Mouse (Mus musculus) thymus, postnatal 4 days (tissue): ENCODE results near the gene Wdr63.

Experiments
- DNase-seq: peaks from one replicate; pipeline ENCODE4 v3.0.0; 2021

Wdr63 gene

GRCm38 (mm10) chr3:146051277-146052007 lies 56.5 kb downstream of the Wdr63 start:
- DNase-seq, result peak; percentile 14

- DNase-seq, result no peak
Observed at GRCm38 (mm10) chr3:146049951-146050350, 58.0 kb downstream of the Wdr63 start.

- no peak for DNase-seq
Observed at GRCm38 (mm10) chr3:146047704-146048207, 60.2 kb downstream of the Wdr63 start.

DNA sequence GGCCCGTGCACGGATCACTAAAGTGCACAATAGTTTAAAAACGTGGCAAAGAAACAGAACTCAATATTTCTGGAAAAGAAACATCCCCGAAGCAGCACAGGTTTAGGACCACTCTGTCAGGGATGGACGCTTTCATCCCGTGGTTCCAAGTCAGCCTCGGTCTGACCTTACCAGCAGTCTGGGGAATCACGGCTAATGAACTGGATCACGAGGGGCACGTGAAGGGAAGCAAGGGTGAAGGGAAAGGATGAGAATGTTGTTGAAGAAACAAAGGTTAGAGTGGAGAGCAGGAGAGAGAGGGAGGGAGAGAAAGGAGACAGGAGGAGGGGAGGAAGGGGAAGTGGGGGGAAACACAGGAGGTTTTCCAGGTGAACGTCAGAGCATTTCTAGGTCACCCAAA lies 61.9 kb downstream of the Wdr63 start:
- no peak for DNase-seq

- peak; percentile 51 for DNase-seq
Observed at GRCm38 (mm10) chr3:146044977-146045376, 63.0 kb downstream of the Wdr63 start.

- DNase-seq, result no peak
Observed at GRCm38 (mm10) chr3:146041382-146041781, 66.5 kb downstream of the Wdr63 start.

- peak; percentile 78 for DNase-seq
Observed at GRCm38 (mm10) chr3:146039132-146039903, 68.6 kb downstream of the Wdr63 start.

GRCm38 (mm10) chr3:146037906-146038305 lies 70.0 kb downstream of the Wdr63 start:
- DNase-seq, result no peak

- DNase-seq, result no peak
Observed at GRCm38 (mm10) chr3:146032976-146033375, 75.0 kb downstream of the Wdr63 start.

GRCm38 (mm10) chr3:146030255-146030836 lies 77.6 kb downstream of the Wdr63 start:
- DNase-seq, result no peak

- no peak for DNase-seq
Observed at GRCm38 (mm10) chr3:146029234-146029633, 78.7 kb downstream of the Wdr63 start.

DNA sequence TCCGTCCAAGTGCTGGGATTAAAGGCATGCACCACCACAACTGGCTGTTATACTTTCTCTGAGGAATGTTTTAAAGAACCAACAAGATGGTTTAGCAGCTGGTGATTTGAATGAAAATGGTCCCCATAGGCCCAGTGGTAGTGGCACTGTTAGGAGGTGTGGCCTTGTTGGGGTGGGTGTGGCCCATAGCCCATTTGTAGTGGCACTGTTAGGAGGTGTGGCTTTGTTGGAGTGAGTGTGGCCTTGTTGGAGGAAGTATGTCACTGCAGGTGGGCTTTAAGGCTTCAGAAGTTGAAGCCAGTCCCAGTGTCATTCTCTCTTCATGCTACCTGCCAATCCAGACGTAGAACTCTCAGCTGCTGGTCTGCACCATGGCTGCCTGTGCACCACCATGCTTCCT lies 79.5 kb downstream of the Wdr63 start:
- no peak for DNase-seq

DNA sequence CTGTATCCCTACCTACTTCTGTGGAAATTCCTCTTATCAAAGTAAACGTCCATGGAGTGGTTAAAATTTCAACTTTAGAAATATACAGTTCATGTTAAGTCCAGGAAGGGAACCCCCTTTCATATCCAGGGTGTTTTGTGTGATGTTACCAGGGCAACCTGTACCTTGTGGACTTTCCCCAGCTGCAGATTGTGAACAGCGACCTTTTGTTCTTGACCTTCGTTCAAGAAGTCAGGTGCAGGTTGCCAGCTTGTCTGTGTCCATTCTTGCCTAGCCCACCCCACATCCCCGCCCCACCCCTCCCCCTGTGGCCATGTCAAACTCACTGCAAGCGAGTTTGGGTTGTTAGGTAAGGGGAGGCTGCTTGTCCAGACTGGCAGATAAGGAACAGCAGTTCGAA lies 80.8 kb downstream of the Wdr63 start:
- DNase-seq, result no peak

GRCm38 (mm10) chr3:146025499-146025898 lies 82.4 kb downstream of the Wdr63 start:
- DNase-seq, result no peak

DNA sequence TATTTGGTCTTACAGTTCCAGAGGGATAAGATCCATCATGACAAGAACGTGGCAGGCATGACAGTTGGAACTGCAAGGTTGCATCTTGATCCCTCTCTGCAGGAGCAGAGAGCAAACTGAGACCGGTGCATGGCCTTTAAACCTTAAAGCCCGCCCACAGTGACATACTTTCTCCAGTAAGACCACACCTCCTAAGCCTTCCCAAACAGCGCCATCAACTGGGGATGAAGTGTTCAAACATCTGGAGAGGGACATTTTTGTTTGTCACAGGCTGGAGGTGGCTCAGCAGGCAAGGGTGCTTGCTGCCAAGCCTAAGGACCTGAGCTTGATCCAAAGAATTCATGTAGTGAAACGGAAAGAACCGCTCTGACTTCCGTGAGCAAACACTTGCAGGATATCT lies 83.2 kb downstream of the Wdr63 start:
- no peak for DNase-seq

GRCm38 (mm10) chr3:146022232-146022631 lies 85.7 kb downstream of the Wdr63 start:
- DNase-seq, result no peak

GRCm38 (mm10) chr3:146017521-146017920 lies 90.4 kb downstream of the Wdr63 start:
- DNase-seq, result no peak

DNA sequence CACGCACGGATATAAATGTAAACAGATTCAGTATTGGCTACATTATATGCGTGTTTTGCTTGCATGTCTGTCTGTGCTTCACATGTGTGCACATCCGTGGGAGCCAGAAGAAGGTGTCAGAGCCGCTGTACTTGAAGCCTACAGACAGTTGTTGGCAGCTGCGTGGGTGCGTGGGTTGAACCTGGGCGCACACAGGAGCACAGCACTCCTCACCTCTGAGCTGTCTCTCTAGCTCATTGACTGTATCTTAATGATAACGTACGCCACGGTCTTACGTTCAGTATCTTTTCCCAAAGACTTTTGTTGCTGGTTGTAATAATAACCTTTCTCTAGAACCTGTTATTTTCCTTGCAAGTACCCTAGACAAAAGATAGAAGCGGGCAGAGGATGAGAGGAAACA lies 91.0 kb downstream of the Wdr63 start:
- DNase-seq, result no peak

GRCm38 (mm10) chr3:146014321-146014720 lies 93.6 kb downstream of the Wdr63 start:
- no peak for DNase-seq

DNA sequence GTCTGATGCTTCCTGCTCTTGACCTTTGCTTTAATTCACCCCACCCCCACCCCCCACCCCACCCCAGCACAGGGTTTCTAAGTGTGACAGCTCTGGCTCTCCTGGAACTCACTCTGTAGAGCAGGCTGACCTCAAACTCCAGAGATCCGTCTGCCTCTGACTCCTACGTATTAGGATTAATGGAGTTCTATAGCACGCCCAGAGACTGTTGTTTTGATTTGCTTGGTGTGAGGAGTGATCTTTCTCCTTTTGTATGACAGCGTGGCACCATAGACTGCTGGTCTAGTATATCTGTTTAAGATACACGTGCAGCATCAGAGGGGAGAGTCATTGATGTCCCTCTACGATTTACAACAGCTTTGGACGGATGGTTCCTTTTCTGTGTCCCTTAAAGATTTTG lies 94.4 kb downstream of the Wdr63 start:
- no peak for DNase-seq

DNA sequence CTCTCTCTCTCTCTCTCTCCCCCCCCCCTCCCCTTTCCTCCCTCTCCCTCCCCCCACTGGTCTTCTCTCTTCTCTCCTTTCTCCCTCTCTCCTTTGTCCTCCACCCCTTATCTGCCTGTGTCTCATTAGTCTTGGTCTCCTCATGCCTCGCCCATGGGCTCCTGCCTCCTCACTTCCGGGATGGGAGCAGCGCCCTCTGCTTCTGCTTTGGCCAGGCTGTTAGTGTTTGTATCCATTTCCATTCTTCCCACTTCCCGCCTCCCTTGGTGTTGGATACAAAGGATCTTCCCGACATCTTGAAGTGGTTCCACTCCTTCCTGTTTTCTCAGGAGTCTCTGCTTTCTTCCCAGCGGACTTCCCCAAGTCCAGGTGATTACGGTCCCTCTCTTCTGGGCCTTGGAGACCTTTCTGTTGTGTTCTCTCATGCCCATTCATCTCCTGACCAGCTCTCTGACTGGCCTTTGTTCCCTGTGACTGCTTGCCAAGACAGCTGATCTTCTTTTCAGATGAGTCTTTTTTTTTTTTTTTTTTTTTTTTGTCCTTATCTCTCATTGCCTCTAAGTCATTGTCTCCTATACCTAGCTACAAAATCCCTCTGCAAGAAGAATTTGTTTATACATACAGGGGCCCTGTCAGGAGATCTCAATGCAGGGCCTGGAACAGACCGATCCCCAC lies 96.2 kb downstream of the Wdr63 start:
- DNase-seq, result no peak

- DNase-seq, result no peak
Observed at GRCm38 (mm10) chr3:146010751-146011150, 97.2 kb downstream of the Wdr63 start.
